Mouse (Mus musculus): ENCODE measurements around the gene Elovl1.

Gene Elovl1

DNA sequence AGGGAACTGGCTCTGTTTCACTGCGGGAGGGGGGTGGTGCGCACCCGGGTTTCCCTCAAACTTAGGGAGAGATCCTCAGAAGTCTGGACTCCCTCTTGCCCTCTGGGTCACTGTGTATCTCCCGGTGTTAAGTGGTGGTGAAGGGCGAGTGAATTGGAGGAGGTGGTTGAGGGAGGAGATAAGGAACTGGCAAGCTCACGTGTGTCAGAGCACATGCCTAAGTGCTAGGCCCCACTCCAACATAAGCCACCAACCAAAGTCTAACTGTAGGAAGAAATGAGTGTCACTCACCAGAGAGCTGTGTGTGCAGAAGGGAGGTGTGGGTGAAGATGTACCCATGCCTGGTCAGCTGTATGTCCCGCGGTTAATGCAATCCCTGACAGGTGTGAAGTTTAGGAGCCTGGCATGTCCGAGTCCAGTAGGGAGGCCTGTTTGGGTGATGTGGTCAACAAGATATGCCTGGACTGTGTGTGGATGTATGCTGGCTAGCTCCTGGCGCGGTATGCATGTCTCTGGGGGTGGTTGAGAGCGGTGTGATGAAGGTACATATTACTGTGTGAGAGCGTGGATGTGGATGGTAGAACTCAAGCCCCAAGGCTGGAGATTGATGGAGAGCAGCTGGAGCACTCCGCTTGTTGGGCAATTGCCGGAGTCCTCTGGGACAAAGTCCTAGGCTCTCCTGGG, 780 bp downstream of the Elovl1 start:
- peak in 1 of 2 experiments; percentile 38 for DNase-seq (ENCODE audit: low spot score in 2 of 2)

- peak; percentile 50 to 73 for DNase-seq (ENCODE audit: low spot score in 2 of 2)
Observed at GRCm38 (mm10) chr4:118429215-118429895, 1.5 kb downstream of the Elovl1 start.

DNA sequence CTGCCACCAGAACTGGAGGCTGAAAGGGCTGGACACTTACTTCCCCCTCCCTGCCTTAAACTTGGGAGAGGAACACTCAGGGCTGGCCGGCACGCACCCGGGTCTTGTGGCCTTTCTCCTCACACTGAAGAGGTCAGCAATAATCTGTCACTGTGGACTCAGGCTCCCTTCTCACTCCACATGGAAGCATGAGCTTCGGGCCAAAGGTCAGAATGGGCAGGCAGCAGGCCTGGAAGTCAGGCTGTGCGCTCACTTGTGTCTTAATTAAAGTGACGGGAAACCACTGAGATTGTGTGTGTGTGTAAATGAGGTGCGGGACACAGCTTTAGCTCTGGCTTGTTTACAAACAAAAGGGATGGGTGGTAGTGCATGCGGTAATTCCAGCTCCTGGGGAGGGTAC, 4.4 kb downstream of the Elovl1 start:
- no peak for DNase-seq (ENCODE audit: low spot score in 2 of 2)

DNA sequence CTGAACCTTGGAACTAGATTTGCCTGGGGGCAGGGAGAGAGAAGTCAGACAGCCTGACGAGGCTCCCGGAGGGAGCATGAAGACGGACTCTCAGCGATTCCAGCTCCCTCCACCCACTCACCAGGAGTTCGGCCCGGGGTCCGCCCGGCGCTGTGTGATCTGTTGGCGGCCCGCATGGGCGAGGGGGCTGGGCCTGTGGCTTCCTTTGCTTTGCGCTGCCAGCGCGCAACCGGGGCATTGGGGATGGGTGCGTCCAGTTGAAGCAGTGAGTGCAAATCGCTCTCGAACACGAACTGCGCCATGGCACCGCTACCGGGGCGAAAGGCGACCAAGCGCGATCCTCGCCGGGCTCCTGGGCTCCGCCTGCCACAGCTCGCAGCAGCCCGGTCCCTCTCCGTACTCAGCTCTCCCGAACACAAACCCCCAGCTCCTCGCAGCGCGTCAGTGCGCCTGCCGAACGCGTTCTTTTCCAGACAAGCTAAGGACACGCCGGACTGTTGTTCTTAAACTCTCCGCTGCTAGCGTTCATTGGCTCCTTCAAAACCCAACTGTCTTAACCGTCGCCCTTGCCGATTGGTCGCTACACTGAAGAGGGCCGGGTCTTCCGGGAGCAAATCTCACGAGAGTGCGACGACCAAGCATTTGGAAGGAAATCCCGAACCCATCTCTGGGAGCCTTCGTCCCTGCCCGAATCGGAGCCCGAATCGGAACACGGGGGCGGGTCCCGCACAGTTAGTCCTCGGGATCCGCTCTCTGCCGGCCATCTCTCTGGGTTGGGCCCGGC, 9.1 kb downstream of the Elovl1 start, which contains the start of gene Cdc20:
TSS of gene Cdc20 (minus strand) at position 533 of the 784 bp plus-strand sequence.
- peak; percentile 89 to 92 for DNase-seq (ENCODE audit: low spot score in 2 of 2)

GRCm38 (mm10) chr4:118437829-118438253, 9.9 kb downstream of the Elovl1 start:
- peak; percentile 44 to 74 for DNase-seq (ENCODE audit: low spot score in 2 of 2)

DNA sequence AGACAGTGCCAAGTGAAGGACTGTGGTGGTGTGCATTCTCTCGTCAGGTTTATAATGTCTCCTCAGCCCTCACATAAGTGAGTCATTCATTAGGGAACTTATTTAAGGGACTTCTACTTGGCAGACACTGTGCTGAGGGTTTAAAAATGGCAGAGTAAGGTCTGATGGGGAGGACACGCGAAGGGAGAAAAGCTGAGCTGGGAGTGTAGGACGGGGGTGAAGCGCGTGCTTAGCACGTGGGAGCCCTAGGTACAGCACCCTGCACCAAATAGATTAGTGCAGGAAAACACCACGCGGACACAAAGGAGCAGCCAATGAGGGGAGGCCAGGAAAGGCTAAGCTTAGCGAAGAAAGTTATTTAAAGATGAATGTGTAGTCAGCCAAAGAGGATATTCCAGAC, 17.2 kb downstream of the Elovl1 start:
- no peak for DNase-seq (ENCODE audit: low spot score in 2 of 2)

GRCm38 (mm10) chr4:118445781-118446414, 18.0 kb downstream of the Elovl1 start:
- DNase-seq (ENCODE audit: low spot score in 2 of 2) = no peak

DNA sequence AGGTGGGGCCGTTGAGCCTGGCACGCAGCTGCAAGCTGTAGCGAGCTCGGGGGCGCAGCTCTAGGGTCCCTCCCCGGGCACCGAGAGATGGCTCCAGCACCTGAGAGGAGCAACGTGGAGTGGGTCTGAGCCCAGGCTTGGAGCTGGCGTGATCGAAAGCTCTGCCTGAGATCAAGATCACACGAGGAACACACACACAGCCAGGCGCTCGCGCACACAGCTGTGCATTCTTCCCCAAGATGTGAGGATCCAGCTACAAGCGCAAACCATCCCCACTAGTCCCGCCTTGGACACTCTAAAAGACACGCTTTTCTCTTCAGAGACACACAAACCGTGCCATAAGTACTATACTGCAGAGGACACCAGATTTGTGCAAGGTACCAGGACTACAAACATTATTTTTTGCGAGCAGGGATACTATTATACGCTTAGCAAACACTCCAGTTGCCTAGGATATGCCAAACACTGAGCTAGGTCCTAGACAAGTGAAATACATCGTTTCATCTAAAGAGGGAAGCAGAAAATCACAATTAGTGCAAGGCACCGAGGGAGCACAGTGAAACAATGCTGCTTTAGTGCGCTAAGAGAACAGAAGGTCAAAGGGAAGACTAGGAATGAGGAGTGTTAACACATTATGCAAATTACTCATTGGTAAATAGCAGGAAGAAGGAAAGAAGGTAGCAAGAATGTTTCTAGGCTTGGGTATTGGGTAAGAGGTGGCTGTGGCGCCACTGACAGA, 18.7 kb downstream of the Elovl1 start:
- no peak for DNase-seq (ENCODE audit: low spot score in 2 of 2)

DNA sequence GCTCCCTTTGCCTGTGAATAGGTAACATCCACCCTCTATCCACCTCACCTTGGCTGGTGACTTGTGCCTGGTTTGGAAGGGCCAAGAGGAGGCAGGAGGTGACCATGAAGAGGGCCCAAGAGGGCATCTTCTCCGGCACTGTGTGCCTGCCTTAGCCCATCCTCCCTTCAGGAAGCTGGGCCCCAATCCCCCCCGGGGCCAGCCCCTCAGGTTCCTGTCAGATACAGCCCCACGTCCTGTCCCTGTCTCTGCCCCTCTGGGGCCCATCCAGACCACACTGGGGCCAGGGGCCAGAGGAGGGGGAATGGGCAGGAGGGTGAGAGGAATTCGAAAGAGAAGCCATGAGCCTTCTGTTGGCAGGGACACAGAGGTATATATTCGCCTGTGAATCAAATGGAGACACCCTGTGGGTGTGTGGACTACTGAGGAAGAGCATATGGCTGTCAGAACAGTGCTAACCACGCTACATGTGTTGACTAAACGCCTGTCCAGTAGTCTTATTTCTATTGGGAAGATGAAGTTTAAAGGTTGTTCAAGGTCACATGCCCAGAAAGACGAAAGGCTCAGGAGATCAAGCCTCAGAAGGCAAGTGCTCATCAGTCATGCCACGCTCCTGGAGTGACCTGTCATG, 29.6 kb downstream of the Elovl1 start, which contains the start of gene Mpl:
TSS of gene Mpl (minus strand) at position 169 of the 631 bp plus-strand sequence.
- no peak for DNase-seq (ENCODE audit: low spot score in 2 of 2)

DNA sequence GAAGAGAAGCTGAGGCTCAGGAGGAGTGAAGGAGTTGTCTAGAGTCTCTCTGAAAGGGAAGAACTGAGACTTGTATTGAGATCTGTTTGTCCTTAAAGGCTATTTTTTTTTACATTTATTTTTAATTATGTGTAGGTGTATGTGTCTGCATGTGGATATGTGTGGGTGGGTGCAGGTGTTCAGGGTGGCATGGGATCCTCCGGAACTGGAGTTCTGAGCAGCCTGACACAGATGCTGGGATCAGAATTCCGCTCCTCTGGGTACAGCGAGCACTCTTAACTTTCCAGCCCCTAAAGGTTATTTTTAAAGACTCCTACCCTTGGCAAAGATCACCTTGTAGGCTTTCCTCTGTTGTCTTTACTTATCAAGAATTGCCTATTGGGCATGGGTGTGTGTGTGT, 37.1 kb downstream of the Elovl1 start:
- no peak for DNase-seq (ENCODE audit: low spot score in 2 of 2)

- DNase-seq (ENCODE audit: low spot score in 2 of 2) = no peak
Observed at GRCm38 (mm10) chr4:118465697-118466163, 37.8 kb downstream of the Elovl1 start.

GRCm38 (mm10) chr4:118471281-118471680, 43.4 kb downstream of the Elovl1 start:
- DNase-seq (ENCODE audit: low spot score in 2 of 2) = no peak

- no peak for DNase-seq (ENCODE audit: low spot score in 2 of 2)
Observed at GRCm38 (mm10) chr4:118472687-118473086, 44.8 kb downstream of the Elovl1 start.

- DNase-seq (ENCODE audit: low spot score in 2 of 2) = no peak
Observed at GRCm38 (mm10) chr4:118476773-118477530, 49.1 kb downstream of the Elovl1 start.
